Mouse (Mus musculus): Measurements from ENCODE around the gene S100pbp. TPM values are rescaled to one million over a fixed set of nuclear protein-coding genes. Genes with fewer than 3 reads are reported as not detected.
"Not testable (repeated sequence)": the region's sequence is repeated elsewhere in the genome, so short reads cannot be mapped to it uniquely, and the experiment has no call there.

S100pbp gene
- total RNA-seq, 1 experiment from 2014 or later = 44.8 TPM

DNA sequence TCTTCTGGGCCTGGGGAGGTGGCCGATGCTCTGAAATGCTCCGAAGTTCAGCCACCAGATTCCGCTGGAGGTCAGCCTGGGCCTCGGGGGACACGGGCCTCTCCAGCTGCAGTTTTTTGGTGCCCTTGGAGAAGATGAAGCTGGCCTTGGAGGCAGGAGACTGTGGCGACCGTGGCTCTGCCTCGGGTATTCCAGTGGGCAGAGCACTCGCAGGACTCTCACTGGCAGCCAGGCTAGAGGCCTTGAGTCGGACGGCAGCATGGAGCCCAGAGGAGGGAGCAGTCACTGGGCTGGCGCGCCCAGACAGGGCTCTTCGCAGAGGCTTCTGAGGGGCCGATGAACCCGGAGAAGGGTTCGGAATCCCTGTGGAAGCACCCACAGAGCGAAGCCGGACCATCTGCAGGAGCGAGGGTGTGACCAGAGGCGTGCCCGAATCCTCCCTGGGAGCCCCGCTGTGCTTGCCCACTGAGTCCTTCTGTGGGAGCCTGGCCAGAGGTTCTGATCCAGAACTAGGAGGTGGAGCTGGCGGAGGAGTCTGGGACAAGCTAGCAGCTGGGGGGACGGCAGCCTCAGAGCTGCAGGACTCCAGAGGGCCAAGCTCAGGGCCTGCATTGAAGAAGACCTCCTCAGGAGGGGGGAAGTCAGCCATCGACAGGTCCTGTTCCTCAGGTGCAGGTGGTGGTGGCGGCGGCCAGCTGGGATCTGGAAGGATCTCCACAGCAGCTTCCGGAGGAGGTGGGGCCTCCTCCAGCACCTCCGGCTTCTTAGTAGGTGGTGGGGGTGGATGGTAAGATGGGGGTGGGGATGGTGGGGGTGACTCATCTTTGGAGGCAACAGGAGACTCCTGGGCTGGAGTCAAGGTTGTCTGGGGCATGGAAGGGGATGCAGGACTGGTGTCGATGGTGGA is 32.7 kb upstream of the S100pbp start:
- ATAC-seq (ENCODE audit: extremely low read depth, insufficient number of reproducible peaks, low FRiP score, poor library complexity, severe bottlenecking) = no peak

GRCm38 (mm10) chr4:129221097-129222010 is 31.8 kb upstream of the S100pbp start:
- ATAC-seq (ENCODE audit: extremely low read depth, insufficient number of reproducible peaks, low FRiP score, poor library complexity, severe bottlenecking) = no peak

DNA sequence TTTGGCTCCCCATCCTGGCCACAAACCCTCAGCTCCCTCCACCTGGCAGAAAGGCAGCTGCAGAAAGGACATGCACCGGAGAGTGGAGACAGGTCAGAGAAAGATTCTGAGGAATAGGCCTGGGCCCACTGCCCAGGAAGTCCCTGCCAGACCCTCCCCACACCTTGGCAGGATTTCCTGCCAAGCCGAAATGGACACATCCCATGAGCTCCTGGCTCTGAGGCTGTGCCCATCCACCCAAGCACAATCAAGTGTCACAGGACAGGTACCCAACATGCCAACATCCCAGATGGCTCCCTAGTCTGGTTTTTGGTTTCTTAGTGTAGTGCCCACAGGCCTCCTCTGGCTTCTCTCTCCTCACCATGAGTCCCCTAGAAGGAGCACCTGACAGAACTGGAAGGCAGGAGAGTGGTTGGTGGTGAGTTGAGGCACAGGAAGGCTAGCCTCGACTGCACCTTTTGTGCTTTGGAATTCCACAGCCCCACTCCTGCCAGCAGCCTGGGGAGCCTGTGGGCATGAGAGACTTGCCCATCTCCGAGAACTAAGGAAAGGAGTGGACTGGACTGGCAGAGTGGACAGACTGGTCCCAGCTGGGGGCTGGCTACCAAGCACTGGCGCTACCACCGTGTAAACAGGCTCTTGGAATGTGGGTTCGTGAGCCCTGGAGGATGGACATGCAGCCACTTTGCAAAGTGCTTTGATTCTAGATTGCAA is 31.0 kb upstream of the S100pbp start:
- ATAC-seq (ENCODE audit: extremely low read depth, insufficient number of reproducible peaks, low FRiP score, poor library complexity, severe bottlenecking) = no peak

- no peak for ATAC-seq (ENCODE audit: extremely low read depth, insufficient number of reproducible peaks, low FRiP score, poor library complexity, severe bottlenecking)
These were observed 29.7 kb upstream of the S100pbp start for GRCm38 (mm10) chr4:129219198-129219597.

- no peak for ATAC-seq (ENCODE audit: extremely low read depth, insufficient number of reproducible peaks, low FRiP score, poor library complexity, severe bottlenecking)
These were observed 29.1 kb upstream of the S100pbp start for GRCm38 (mm10) chr4:129218569-129219175.

DNA sequence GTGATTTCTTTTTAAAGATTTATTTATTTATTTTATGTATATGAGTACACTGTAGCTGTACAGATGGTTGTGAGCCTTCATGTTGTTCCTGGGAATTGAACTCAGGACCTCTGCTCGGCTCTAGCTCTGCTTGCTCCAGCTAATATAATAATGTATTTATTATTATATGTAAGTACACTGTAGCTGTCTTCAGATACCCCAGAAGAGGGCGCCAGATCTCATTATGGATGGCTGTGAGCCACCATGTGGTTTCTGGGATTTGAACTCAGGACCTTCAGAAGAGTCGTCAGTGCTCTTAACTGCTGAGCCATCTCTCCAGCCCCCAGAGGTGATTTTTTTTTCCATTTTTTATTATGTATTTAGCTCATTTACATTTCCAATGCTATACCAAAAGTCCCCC is 23.0 kb upstream of the S100pbp start:
- not testable (repeated sequence) for ATAC-seq (ENCODE audit: extremely low read depth, insufficient number of reproducible peaks, low FRiP score, poor library complexity, severe bottlenecking)

DNA sequence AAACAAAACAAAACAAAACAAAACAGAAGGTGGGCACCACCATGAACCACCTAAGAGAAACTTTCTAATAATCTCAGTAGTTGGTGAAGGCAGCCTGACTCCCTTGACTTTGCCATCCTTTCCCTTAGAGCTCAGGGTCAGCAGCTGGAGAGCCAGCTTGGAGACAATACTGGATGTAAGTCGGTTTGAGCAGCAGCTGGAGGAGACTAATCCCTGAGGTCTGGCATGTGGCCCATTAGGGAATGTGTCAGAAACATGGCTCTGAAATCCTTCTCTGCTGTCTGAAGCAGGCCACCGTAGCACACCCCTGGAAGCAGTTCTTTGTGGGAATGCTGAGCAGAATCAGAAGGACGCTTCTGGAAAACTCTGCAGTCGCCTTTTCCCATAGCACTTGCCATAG is 21.9 kb upstream of the S100pbp start:
- ATAC-seq (ENCODE audit: extremely low read depth, insufficient number of reproducible peaks, low FRiP score, poor library complexity, severe bottlenecking) = no peak

DNA sequence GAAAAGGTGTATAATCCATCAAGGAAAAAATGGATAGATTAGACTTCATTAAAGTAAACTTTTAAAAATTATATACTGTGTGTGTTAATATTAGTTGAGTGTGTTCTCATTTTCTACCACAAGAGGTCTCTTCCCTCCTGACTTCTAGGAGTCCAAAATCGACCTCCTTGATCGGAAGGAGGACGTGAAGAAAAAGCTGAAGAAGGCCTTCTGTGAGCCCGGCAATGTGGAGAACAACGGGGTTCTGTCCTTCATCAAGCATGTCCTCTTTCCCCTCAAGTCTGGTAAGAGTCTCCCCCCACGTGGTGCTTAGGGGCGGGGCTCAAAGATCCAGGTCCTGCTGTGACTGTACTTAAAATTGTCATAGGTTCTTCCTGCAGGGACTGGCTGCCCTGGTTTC is 20.0 kb upstream of the S100pbp start:
- ATAC-seq (ENCODE audit: extremely low read depth, insufficient number of reproducible peaks, low FRiP score, poor library complexity, severe bottlenecking) = no peak

GRCm38 (mm10) chr4:129206792-129207191 is 17.3 kb upstream of the S100pbp start:
- no peak for ATAC-seq (ENCODE audit: extremely low read depth, insufficient number of reproducible peaks, low FRiP score, poor library complexity, severe bottlenecking)

- ATAC-seq (ENCODE audit: extremely low read depth, insufficient number of reproducible peaks, low FRiP score, poor library complexity, severe bottlenecking) = no peak
These were observed 15.1 kb upstream of the S100pbp start for GRCm38 (mm10) chr4:129204655-129205054.

DNA sequence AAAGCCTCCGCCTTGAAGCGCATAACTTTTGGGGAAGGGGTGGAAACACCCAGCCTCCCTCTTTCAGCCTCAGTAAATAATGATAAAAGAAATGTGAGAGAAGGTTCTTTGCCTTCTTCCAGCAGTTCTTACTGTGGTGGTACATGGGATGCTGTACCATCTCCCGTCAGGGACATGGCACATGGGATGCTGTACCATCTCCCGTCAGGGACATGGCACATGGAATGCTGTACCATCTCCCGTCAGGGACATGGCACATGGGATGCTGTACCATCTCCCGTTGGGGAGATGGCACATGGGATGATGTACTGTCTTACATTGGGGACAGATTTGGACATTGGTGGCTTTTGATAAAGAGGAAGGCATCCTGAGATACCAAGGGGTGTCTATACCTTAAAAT is 8.0 kb upstream of the S100pbp start:
- no peak for ATAC-seq (ENCODE audit: extremely low read depth, insufficient number of reproducible peaks, low FRiP score, poor library complexity, severe bottlenecking)

DNA sequence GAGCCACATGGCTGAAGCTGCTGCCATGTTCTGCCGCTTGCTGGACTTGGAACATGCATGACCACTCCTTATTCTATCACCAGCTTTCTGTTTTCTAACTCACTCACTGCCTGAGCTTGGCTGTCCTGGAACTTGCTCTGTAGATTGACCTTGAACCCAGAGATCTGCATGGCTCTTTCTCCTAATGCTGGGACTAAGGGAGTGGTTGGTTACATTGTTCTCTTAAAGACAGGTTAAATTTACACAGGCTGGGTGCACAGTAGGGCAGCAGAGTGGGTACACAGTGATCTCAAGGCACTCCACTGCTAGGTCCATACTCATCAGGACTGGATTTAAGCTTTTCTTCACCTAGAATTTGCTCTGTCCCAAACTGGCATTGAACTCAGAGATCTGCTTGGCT is 4.8 kb upstream of the S100pbp start:
- no peak for ATAC-seq (ENCODE audit: extremely low read depth, insufficient number of reproducible peaks, low FRiP score, poor library complexity, severe bottlenecking)

DNA sequence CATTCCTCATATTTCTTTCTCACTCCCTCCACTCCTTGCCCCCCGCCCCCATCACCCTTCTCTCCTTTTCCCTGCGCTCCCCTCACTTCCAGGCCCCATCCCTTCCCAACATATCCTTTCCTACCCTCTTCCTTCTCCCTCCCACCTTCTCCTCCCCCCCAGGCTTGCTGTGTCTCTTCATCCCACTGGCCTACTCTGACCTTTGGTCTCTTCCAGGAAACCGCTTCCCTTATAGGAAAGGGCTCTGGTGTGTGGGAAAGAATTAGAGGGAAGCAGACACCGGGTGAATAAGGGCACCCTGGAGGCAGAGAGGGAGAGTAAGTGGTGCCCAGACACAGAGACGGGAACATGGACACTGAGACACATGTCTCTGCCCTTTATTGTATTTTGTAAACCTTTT is 2.2 kb upstream of the S100pbp start:
- ATAC-seq (ENCODE audit: extremely low read depth, insufficient number of reproducible peaks, low FRiP score, poor library complexity, severe bottlenecking) = no peak

- ATAC-seq (ENCODE audit: extremely low read depth, insufficient number of reproducible peaks, low FRiP score, poor library complexity, severe bottlenecking) = no peak
These were observed 1.0 kb upstream of the S100pbp start for GRCm38 (mm10) chr4:129190538-129190937.

- ATAC-seq (ENCODE audit: extremely low read depth, insufficient number of reproducible peaks, low FRiP score, poor library complexity, severe bottlenecking) = peak; percentile 2; the same call in 1 of the 2 replicates
These were observed 555 bp downstream of the S100pbp start for GRCm38 (mm10) chr4:129188803-129189541.

DNA sequence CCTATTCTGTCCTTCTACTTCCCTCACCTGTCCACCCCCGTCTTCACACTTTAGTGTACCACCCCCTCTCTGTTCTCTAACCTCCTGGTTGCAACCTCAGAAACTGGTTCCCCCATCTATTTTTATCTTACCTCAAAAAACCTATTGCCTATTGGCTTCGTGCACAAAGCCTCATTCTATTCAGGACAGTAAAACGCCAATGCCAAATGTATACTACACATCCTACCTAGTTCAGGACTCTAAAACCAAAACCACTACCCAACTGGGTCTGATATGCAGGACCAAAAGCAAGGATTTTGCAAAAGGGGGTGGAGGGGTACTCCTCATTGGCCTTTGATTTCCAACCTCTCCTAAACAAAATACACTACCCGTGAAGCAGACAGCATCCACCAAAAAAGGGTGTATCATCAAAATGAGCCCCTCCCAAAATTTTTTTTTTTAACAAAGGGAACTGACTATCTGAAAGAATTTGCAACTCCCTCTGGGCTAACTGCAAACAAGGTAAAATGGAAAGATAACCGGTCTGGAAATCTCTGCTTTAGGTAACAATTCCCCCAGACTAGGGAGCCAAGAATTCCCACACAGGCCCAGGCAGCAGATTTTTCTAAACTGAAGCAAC is 1.4 kb downstream of the S100pbp start:
- no peak for ATAC-seq (ENCODE audit: extremely low read depth, insufficient number of reproducible peaks, low FRiP score, poor library complexity, severe bottlenecking)

DNA sequence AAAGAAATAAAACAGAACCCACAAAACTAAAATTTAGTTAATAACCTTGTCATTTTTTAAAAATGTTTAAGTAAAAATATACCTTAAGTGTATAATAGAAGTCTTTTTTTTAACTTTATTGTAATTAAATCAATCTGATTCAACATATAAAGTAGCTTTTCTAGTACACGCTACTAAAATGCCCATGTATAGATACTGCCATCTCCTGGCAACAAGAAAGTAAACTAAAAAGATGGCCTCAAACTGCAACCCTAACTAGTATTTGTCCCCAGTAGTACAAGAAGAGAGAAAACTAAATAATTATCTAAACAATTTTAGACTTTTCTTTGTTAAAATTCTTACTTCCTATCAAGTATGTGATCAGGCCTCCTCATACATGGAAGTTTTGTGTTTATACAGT is 10.0 kb downstream of the S100pbp start:
- ATAC-seq (ENCODE audit: extremely low read depth, insufficient number of reproducible peaks, low FRiP score, poor library complexity, severe bottlenecking) = no peak

- no peak for ATAC-seq (ENCODE audit: extremely low read depth, insufficient number of reproducible peaks, low FRiP score, poor library complexity, severe bottlenecking)
These were observed 17.0 kb downstream of the S100pbp start for GRCm38 (mm10) chr4:129172529-129172928.
